Mouse (Mus musculus) lung, embryonic 16.5 days (tissue): Measurements from ENCODE around the gene Evi5l. TPM values are rescaled to one million over a fixed set of nuclear protein-coding genes. Genes with fewer than 3 reads are reported as not detected.
A peak's percentile ranks its signal among the peaks of the same experiment; 100 is the strongest.

Source experiments
- ATAC-seq: fragments of 200-750 bp; cut with Nextera tagmentation; 2 replicates; pipeline ENCODE4 v1.8.0; 2017; ENCODE audit warnings: low read depth, mild to moderate bottlenecking, moderate library complexity
- H3K27ac ChIP-seq: fragments of 300-500 bp; sonication (generic); 2 replicates; pipeline ENCODE4 v1.5.1; 2014; ENCODE audit warnings: mild to moderate bottlenecking, control low read depth, low read length
- H3K27me3 ChIP-seq: fragments of 300-500 bp; sonication (generic); 2 replicates; pipeline ENCODE4 v1.6.1; 2014; ENCODE audit warnings: low read depth, low read length, mixed read lengths; ENCODE audit not compliant: control insufficient read depth, insufficient read depth
- H3K36me3 ChIP-seq: fragments of 300-500 bp; sonication (generic); 2 replicates; pipeline ENCODE4 v1.6.1; 2014; ENCODE audit warnings: low read length; ENCODE audit not compliant: control insufficient read depth, insufficient read depth
- H3K4me1 ChIP-seq: fragments of 300-500 bp; sonication (generic); replicated peaks from 2 replicates; pipeline ENCODE4 v1.6.1; 2014; ENCODE audit warnings: low read length, mixed read lengths; ENCODE audit not compliant: control insufficient read depth, insufficient read depth
- H3K4me2 ChIP-seq: fragments of 300-500 bp; sonication (generic); 2 replicates; pipeline ENCODE4 v1.6.1; 2014; ENCODE audit warnings: low read depth, low read length, control low read depth
- H3K4me3 ChIP-seq: fragments of 300-500 bp; sonication (generic); 2 replicates; pipeline ENCODE4 v1.5.1; 2014; ENCODE audit warnings: mild to moderate bottlenecking, low read length, control low read depth
- H3K9ac ChIP-seq: fragments of 300-500 bp; sonication (generic); 2 replicates; pipeline ENCODE4 v1.6.1; 2014; ENCODE audit warnings: low read length, control low read depth
- H3K9me3 ChIP-seq: fragments of 300-500 bp; sonication (generic); 2 replicates; pipeline ENCODE4 v1.6.1; 2016; ENCODE audit warnings: low read length; ENCODE audit not compliant: control insufficient read depth
- WGBS: fragments of 180-500 bp; shearing (Covaris S2); extraction: QIAGEN DNeasy Blood & Tissue Kit; methylation state at CpG from one replicate; pipeline ENCODE4 v1.1.7; 2014; 5-methylcytosine and 5-hydroxymethylcytosine counted together
- polyA plus RNA-seq: library from polyadenylated mRNA; unstranded; fragments of >200 nt; fragmentation: Nextera tagmentation; extraction: Ambion mirVana; gene quantifications from 2 replicates; pipeline ENCODE4 v1.2.1, GENCODE M21; 2015

Evi5l gene
- polyA plus RNA-seq, 1 experiment from 2014 or later: 24.5 TPM

GRCm38 (mm10) chr8:4166881-4167525 lies 636 bp downstream of the Evi5l start:
- H3K4me1 ChIP-seq: peaks cover 8% of the 10 kb centered on the region; the same call in 1 of the 2 replicates
- peak overlapping the region; percentile 92 for H3K9ac ChIP-seq
- WGBS: 8% methylated on average over 8 of the region's 10 CpGs
- peak overlapping the region; percentile 82 for H3K4me2 ChIP-seq
- no peak overlapping the region for H3K27ac ChIP-seq
- no peaks in the 10 kb centered on the region for H3K9me3 ChIP-seq
- peak overlapping the region; percentile 83 for H3K4me3 ChIP-seq
- no peaks in the 10 kb centered on the region for H3K27me3 ChIP-seq
- H3K36me3 ChIP-seq: no peaks in the 10 kb centered on the region
- peak; percentile 0; the same call in 1 of the 2 replicates for ATAC-seq

GRCm38 (mm10) chr8:4167918-4168317 lies 1.6 kb downstream of the Evi5l start:
- WGBS: 88% methylated on average over 1 of the region's 1 CpGs
- H3K4me2 ChIP-seq: no peak overlapping the region
- peaks cover 8% of the 10 kb centered on the region; the same call in 1 of the 2 replicates for H3K4me1 ChIP-seq
- H3K4me3 ChIP-seq: no peak overlapping the region
- no peaks in the 10 kb centered on the region for H3K9me3 ChIP-seq
- no peak overlapping the region for H3K27ac ChIP-seq
- H3K9ac ChIP-seq: no peak overlapping the region
- H3K36me3 ChIP-seq: no peaks in the 10 kb centered on the region
- no peak for ATAC-seq
- no peaks in the 10 kb centered on the region for H3K27me3 ChIP-seq

GRCm38 (mm10) chr8:4172486-4172885 lies 6.1 kb downstream of the Evi5l start:
- Histone ChIP-seq H3K4me2 (no peak overlapping the region), H3K9ac (no peak overlapping the region), H3K4me3 (no peak overlapping the region), H3K27me3 (no peaks in the 10 kb centered on the region), H3K9me3 (no peaks in the 10 kb centered on the region), H3K27ac (no peak overlapping the region), H3K4me1 (no peaks in the 10 kb centered on the region), H3K36me3 (no peaks in the 10 kb centered on the region)
- WGBS: 65% methylated on average over 3 of the region's 3 CpGs
- ATAC-seq: no peak

- 74% methylated on average over 2 of the region's 2 CpGs for WGBS
- Histone ChIP-seq H3K27me3 (no peaks in the 10 kb centered on the region), H3K27ac (no peak overlapping the region), H3K9me3 (no peaks in the 10 kb centered on the region), H3K4me1 (no peaks in the 10 kb centered on the region), H3K4me2 (no peak overlapping the region), H3K9ac (no peak overlapping the region), H3K36me3 (no peaks in the 10 kb centered on the region), H3K4me3 (no peak overlapping the region)
- ATAC-seq: no peak
Observed at GRCm38 (mm10) chr8:4174018-4174417, 7.7 kb downstream of the Evi5l start.

- no peak for ATAC-seq
- no peak overlapping the region for H3K27ac ChIP-seq
- H3K36me3 ChIP-seq: peaks cover 8% of the 10 kb centered on the region; the same call in 1 of the 2 replicates
- 77% methylated on average over 8 of the region's 8 CpGs for WGBS
- H3K9ac ChIP-seq: no peak overlapping the region
- no peaks in the 10 kb centered on the region for H3K27me3 ChIP-seq
- no peak overlapping the region for H3K4me3 ChIP-seq
- H3K9me3 ChIP-seq: no peaks in the 10 kb centered on the region
- no peak overlapping the region for H3K4me2 ChIP-seq
- no peaks in the 10 kb centered on the region for H3K4me1 ChIP-seq
Observed at GRCm38 (mm10) chr8:4183409-4183808, 17.0 kb downstream of the Evi5l start.

- no peak for ATAC-seq
- H3K4me2 ChIP-seq: no peak overlapping the region
- H3K27ac ChIP-seq: no peak overlapping the region
- no peaks in the 10 kb centered on the region for H3K4me1 ChIP-seq
- 80% methylated on average over 2 of the region's 2 CpGs for WGBS
- peaks cover 8% of the 10 kb centered on the region; the same call in 1 of the 2 replicates for H3K36me3 ChIP-seq
- H3K4me3 ChIP-seq: no peak overlapping the region
- H3K9ac ChIP-seq: no peak overlapping the region
- no peaks in the 10 kb centered on the region for H3K27me3 ChIP-seq
- no peaks in the 10 kb centered on the region for H3K9me3 ChIP-seq
Observed at GRCm38 (mm10) chr8:4186151-4186550, 19.8 kb downstream of the Evi5l start.

GRCm38 (mm10) chr8:4188605-4189004 lies 22.2 kb downstream of the Evi5l start:
- Histone ChIP-seq H3K27ac (no peak overlapping the region), H3K27me3 (no peaks in the 10 kb centered on the region)
- ATAC-seq: no peak

GRCm38 (mm10) chr8:4189031-4189722 lies 22.8 kb downstream of the Evi5l start:
- WGBS: 35% methylated on average over 3 of the region's 3 CpGs
- Histone ChIP-seq H3K9ac (no peak overlapping the region), H3K27ac (no peak overlapping the region), H3K4me2 (no peak overlapping the region), H3K27me3 (no peaks in the 10 kb centered on the region), H3K4me3 (no peak overlapping the region), H3K9me3 (no peaks in the 10 kb centered on the region), H3K4me1 (0 out of 2 replicates have a peak, but pooled peaks cover 2% of the 10 kb centered on the region), H3K36me3 (peaks cover 8% of the 10 kb centered on the region; the same call in 1 of the 2 replicates)
- no peak for ATAC-seq

More at GRCm38 (mm10) chr8:4188605-4189004, 22.2 kb downstream of the Evi5l start:
- H3K9me3 ChIP-seq: no peaks in the 10 kb centered on the region
- H3K4me2 ChIP-seq: no peak overlapping the region
- peaks cover 8% of the 10 kb centered on the region; the same call in 1 of the 2 replicates for H3K36me3 ChIP-seq
- no peak overlapping the region for H3K4me3 ChIP-seq
- H3K4me1 ChIP-seq: 0 out of 2 replicates have a peak, but pooled peaks cover 2% of the 10 kb centered on the region
- H3K9ac ChIP-seq: no peak overlapping the region

- no peaks in the 10 kb centered on the region for H3K27me3 ChIP-seq
- no peak overlapping the region for H3K9ac ChIP-seq
- H3K9me3 ChIP-seq: no peaks in the 10 kb centered on the region
- H3K4me1 ChIP-seq: 0 out of 2 replicates have a peak, but pooled peaks cover 2% of the 10 kb centered on the region
- H3K36me3 ChIP-seq: peaks cover 5% of the 10 kb centered on the region; the same call in 1 of the 2 replicates
- 57% methylated on average over 5 of the region's 5 CpGs for WGBS
- no peak for ATAC-seq
- H3K4me2 ChIP-seq: no peak overlapping the region
- H3K4me3 ChIP-seq: no peak overlapping the region
- no peak overlapping the region for H3K27ac ChIP-seq
Observed at GRCm38 (mm10) chr8:4192305-4192704, 25.9 kb downstream of the Evi5l start.
